Mouse (Mus musculus): ENCODE results near the gene Gripap1.
"Not testable (repeated sequence)": the region's sequence is repeated elsewhere in the genome, so short reads cannot be mapped to it uniquely, and the experiment has no call there.

The Gripap1 gene

GRCm38 (mm10) chrX:7789542-7790136 lies at the start of gene Gripap1:
Gene Gripap1, plus strand, starts transcription at chrX:7789765.
- DNase-seq (ENCODE audit: low read depth, low spot score), result peak; percentile 86

DNA sequence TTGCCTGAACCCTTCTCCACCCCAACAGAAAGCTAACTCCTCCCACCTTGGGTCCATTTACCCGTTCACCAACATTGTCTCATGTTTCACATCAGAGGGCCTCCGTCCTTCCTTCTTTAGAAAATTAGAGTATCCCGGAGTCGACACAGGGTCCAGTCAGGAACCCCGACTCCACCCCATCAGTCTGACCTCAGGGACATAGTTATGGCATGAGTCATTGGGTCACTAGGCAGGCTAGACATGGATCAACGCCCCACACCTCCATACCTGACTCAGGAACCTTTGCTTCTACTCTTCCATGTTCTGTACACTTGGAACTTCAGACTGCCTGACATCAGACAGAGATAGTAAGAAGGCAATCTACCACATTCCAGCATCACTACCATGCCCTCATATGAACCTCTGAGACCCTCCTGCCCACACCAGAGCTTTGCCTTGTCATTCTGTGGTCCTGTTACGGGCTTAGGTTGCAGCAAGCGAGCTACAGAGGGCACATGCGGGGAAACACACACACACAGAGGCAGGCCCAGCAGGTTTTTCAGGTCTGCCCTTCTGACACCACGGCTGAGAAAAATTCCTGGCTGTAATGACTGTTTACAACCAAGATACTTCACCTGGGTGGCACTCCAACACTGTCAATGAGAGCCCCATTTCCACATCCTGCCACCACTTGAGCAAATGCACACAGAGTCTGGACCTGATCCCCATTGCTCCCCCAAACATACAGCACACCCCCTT lies 49.3 kb upstream of the Gripap1 start:
- no peak for DNase-seq (ENCODE audit: low read depth, low spot score)

DNA sequence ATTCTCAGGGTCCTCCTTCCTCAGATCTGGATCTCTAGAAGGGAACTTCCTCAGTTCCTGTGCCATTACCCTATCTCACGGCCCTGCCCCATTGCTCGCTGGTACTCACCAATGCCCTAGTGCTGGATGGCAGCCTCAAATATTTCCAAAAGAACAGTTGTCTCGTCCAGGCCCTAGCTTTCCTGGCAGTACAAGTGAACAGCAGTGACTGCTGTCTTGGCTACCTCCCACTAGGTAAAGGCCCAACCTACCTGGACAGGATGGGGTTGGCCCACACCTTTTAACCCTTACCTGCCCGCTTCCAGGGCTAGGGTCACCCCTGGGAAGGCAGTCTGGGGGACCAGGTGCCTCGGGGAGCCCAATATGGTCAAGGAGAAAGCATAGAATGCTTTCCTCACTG lies 48.5 kb upstream of the Gripap1 start:
- DNase-seq (ENCODE audit: low read depth, low spot score), result no peak

DNA sequence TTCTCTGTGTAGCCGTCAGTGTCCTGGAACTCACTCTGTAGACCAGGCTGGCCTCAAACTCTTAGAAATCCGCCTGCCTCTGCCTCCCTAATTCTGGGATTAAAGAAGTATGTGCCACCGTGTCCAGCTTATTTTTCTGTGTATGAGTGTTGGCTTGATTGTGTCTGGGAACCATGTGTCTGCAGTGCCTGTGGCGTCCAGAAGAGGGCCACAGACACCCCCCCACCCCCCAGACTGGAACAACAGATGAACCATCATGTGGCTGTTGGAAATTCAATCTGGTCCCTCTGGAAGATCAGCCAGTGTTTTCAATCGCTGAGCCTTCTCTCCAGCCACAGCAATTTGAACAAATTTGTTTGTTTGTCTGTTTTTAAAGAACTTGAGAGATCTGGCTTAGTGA lies 46.1 kb upstream of the Gripap1 start:
- no peak for DNase-seq (ENCODE audit: low read depth, low spot score)

GRCm38 (mm10) chrX:7744940-7745339 lies 44.6 kb upstream of the Gripap1 start:
- DNase-seq (ENCODE audit: low read depth, low spot score), result no peak

DNA sequence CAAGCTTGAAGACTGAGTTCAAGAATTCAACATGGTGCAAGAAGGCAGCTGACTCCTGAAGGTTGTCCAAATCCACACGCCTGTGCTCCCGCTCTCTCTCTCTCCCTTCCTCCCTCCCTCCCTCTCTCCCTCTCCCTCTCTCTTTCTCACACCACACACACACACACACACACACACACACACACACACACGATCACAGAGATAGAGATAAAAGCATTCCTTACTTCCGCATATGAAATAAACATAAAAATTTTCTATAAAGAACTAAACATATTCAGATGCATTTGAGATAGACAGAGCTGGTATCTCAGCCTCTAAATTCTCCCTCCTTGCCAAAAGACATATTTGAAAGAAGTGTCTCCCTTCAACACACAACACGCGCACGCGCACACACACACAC lies 44.1 kb upstream of the Gripap1 start:
- no peak for DNase-seq (ENCODE audit: low read depth, low spot score)

DNA sequence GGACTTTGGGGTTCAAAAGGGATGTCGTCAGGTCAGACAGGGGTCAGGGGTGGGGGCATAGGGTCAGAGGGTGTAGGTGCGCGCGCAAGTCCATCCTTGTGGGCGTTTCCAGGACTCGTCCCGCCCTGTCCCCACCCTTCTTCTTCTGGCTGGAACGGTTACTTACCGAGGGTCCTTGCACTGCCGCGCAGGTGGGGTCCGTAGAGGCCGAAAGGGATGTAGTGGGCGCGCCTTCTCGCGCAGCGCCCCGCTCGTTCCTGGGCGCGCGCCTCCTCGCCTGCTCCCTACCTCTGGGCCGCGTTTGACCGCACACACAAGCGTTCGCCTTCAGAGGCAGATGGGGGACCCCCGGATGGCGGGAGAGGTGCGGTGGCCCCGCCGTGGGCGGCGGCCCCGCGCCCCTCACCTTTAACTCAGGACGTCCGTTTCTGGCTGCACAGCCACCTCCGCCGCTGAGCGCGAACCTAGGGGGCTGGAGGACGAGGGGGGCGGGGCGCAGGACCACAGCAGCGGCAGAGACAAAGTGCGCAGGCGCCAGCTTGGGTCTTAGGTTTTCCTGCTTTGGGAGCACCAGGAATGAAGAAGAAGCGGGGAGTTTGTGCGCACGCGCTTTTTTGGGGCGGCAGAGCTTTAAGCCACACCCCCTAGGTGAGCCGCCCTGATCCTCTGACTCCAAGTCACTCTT lies 39.0 kb upstream of the Gripap1 start, which contains the start of gene Ccdc120:
Gene Ccdc120 (minus strand): TSS at position 474 of the 685 bp plus-strand sequence.
- DNase-seq (ENCODE audit: low read depth, low spot score), result peak; percentile 83

GRCm38 (mm10) chrX:7753627-7754026 lies 35.9 kb upstream of the Gripap1 start:
- not testable (repeated sequence) for DNase-seq (ENCODE audit: low read depth, low spot score)

DNA sequence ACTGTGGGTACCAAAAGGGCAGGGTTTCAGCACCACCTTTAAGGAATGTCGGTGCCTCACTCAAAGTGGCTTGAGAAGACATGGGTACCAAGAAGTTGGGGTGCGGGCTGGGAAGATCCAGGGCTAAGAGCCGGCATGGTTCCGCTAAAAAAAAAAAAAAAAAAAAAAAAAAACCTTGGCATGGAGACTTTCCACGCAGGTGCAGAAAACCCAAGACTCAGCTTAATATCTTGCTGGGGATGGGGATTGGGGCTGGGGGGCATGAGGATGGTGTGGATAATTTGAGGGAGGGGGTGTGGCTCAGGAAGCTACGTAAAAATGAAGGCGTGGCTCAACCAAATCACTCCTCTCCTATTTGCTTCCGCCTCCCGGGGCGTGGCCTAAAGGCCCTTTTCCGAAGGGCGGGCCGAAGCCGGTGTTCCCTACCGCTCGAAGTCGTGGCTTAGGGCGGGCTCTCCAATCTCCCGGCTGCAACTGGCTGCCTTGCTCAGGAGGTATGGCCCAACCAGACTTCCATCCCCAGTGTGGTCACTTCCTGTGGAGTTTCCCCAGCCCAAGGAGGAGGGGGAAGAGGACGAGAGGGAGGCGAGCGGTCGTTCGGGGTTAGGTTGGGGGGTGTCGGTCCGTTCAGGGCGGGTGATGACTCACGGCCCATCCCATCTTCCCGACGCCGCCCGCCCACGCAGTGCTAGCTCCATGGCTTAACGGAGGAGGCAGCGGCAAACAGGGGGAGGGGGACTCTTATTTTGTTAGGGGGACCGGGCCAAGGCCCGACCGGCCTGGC lies 27.2 kb upstream of the Gripap1 start, which contains the start of gene Tfe3:
Gene Tfe3 (plus strand): TSS at position 424 of the 784 bp plus-strand sequence.
- peak; percentile 94 for DNase-seq (ENCODE audit: low read depth, low spot score)

DNA sequence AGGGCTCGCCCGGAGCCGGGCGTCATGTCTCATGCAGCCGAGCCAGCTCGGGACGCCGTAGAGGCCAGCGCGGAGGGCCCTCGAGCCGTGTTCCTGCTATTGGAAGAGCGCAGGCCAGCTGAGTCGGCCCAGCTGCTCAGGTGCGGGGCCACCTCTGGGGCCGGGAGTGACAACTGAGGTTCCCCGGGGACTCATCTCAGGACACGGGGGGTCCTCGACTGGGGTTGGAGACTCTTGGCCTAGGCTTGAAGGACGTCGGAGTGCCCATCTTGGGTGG lies 26.7 kb upstream of the Gripap1 start:
- DNase-seq (ENCODE audit: low read depth, low spot score), result no peak

DNA sequence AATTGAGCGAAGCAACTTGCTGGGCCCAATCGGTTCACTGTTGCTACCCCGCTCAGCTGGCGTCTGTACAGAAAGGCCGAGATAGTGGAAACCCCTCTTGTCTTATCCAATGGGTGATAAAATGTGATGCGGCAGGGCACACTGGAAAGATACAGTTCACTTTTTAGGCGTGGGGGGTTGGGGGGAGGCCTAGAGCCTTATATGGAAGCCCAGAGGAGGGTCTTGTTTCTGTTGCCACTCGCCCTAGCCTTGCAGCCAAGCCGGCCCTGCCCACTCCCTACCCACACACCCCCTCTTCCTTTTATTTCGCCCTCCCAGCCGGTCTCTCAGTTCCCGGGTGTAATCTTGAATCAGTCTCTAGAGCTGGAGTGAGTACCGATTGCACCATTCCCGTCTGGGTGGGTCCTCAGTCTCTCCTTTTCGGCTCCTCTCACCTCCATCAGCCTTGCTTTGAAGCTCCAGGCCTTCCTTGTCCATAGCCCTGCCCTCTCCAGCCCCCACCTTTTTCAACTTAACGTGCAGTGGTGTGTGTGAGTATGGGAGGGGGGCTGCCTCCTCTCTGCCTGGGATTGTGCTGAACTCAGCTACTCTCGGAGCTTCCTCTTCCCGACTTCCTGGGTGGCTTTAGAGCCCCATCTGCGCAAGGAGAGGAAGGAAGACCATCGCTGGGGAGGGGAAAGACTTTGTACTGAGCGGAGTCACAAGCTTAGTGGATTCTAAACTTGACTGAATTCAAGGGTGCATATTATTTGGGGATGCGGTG lies 25.8 kb upstream of the Gripap1 start:
- DNase-seq (ENCODE audit: low read depth, low spot score), result no peak

- DNase-seq (ENCODE audit: low read depth, low spot score), result no peak
These were observed 24.8 kb upstream of the Gripap1 start for GRCm38 (mm10) chrX:7764657-7765280.

DNA sequence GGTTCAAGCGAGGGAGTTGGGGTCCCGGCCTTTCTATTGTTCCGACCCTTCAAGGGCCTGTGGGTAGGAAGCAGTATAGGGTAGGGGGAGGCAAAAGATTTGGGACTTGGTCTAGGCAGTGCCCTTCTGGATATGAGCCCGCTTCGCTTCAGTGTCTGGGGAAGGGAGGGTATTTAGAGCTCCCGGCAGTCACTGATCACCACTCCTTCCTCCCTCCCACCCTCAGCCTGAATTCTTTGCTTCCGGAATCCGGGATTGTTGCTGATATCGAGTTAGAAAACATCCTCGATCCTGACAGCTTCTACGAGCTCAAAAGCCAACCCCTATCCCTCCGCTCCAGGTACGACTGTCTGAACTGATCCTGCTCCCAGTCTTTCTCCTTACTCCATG lies 24.3 kb upstream of the Gripap1 start:
- DNase-seq (ENCODE audit: low read depth, low spot score), result no peak

DNA sequence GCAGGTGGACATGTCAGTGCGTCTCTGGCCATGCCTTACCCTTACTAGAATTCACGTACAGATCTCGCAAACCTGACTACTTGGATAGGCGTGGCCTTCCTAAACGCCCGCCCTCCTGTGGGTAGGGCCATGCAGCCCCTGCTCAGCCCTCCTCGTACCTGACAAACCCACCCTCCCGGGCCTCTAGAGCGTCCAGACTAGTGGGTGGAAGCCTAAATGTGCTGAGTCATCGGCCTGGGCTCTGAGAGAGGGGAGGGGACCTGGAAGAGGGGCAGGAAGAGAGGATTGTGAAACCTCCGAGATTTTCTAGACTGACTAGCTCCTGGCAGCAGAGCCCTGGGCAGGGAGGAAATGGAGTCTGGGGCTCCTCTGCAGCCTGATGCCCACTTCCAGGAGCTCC lies 23.8 kb upstream of the Gripap1 start:
- peak; percentile 28 for DNase-seq (ENCODE audit: low read depth, low spot score)

GRCm38 (mm10) chrX:7769302-7770017 lies 20.1 kb upstream of the Gripap1 start:
- no peak for DNase-seq (ENCODE audit: low read depth, low spot score)

DNA sequence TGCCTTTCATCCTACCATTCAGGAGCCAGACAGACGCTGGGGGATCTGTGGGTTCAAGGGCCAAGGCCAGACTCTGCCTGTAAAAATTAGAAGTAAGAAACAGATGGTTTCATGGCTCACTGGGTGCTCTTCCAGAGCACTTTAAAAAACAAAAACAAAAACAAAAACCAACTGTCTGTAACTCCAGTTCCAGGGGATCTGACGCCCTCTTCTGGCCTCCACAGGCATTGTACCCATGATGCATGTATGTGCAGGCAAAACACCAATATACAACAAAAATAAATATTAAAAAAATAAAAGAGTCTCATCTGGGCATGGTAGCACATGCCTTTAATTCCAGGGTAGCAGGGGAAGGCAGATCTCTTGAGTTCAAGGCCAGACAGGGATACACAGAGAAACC lies 16.8 kb upstream of the Gripap1 start:
- DNase-seq (ENCODE audit: low read depth, low spot score), result no peak

- DNase-seq (ENCODE audit: low read depth, low spot score), result no peak
These were observed 13.9 kb upstream of the Gripap1 start for GRCm38 (mm10) chrX:7775501-7776205.

GRCm38 (mm10) chrX:7776329-7777082 lies 13.1 kb upstream of the Gripap1 start:
- peak; percentile 55 for DNase-seq (ENCODE audit: low read depth, low spot score)

Measured in mesoderm, embryonic 11.5 days (tissue).